Mouse (Mus musculus) small intestine, adult 2 months (tissue): ENCODE results near the gene Ubtf. TPM values are rescaled to one million over a fixed set of nuclear protein-coding genes. Genes with fewer than 3 reads are reported as not detected.
A peak's percentile ranks its signal among the peaks of the same experiment; 100 is the strongest.

Experiments
- H3K27ac ChIP-seq: fragments of 200-500 bp; 2 replicates; pipeline ENCODE4 v1.5.1; 2012; ENCODE audit warnings: low read depth, low read length, control low read depth, inconsistent platforms; ENCODE audit not compliant: insufficient read depth
- H3K27me3 ChIP-seq: fragments of 200-500 bp; 2 replicates; pipeline ENCODE4 v1.6.1; 2012; ENCODE audit warnings: mild to moderate bottlenecking, moderate library complexity, low read length, inconsistent platforms; ENCODE audit not compliant: control insufficient read depth, insufficient read depth
- H3K36me3 ChIP-seq: fragments of 200-500 bp; 2 replicates; pipeline ENCODE4 v1.6.1; 2012; ENCODE audit warnings: mild to moderate bottlenecking, low read length, control low read depth, inconsistent platforms; ENCODE audit not compliant: control insufficient read depth, insufficient read depth
- H3K4me1 ChIP-seq: fragments of 200-500 bp; 2 replicates; pipeline ENCODE4 v1.6.1; 2012; ENCODE audit warnings: low read length, inconsistent platforms, mixed read lengths; ENCODE audit not compliant: control insufficient read depth, insufficient read depth, insufficient read length
- H3K4me3 ChIP-seq: fragments of 200-500 bp; 2 replicates; pipeline ENCODE4 v1.5.1; 2012; ENCODE audit warnings: low read depth, mild to moderate bottlenecking, control low read depth, inconsistent platforms, low read length, moderate library complexity
- CTCF ChIP-seq: fragments of 200-500 bp; IDR thresholded peaks from 2 replicates; pipeline ENCODE4 v1.5.1; 2012; ENCODE audit warnings: low read depth, mild to moderate bottlenecking, control low read depth, inconsistent platforms, low read length, moderate library complexity, mixed read lengths; ENCODE audit not compliant: insufficient replicate concordance, insufficient read length; ENCODE audit errors: extremely low read depth
- POLR2A ChIP-seq: fragments of 200-500 bp; IDR thresholded peaks from 2 replicates; pipeline ENCODE4 v1.6.1; 2012; ENCODE audit warnings: low read depth, mild to moderate bottlenecking, control low read depth, inconsistent platforms, low read length, moderate library complexity
- WGBS: fragments of 180-500 bp; shearing (Covaris S2); methylation state at CpG from one replicate; pipeline ENCODE4 v1.1.7; 2018; 5-methylcytosine and 5-hydroxymethylcytosine counted together
- polyA plus RNA-seq: library from polyadenylated mRNA; depleted of rRNA; stranded (reverse); fragments of >200 nt; gene quantifications from 2 replicates; pipeline ENCODE4 v1.2.3, GENCODE M21; 2012

Gene Ubtf
- polyA plus RNA-seq, 1 experiment: 17.6 TPM

- H3K4me1 ChIP-seq: peaks cover 6% of the 10 kb centered on the region
- TF ChIP-seq POLR2A (no peak), CTCF (no peak)
- 76% methylated on average over 12 of the region's 12 CpGs for WGBS
Observed at GRCm38 (mm10) chr11:102277754-102278153, 41.8 kb downstream of the Ubtf start.

GRCm38 (mm10) chr11:102276411-102276915, 43.1 kb downstream of the Ubtf start:
- H3K36me3 ChIP-seq: no peaks in the 10 kb centered on the region
- WGBS: 1% methylated on average over 33 of the region's 33 CpGs
- TF ChIP-seq CTCF (no peak), POLR2A (no peak)
- H3K4me1 ChIP-seq: peaks cover 6% of the 10 kb centered on the region
- peak overlapping the region; percentile 50 for H3K4me3 ChIP-seq
- no peak overlapping the region for H3K27ac ChIP-seq
- no peaks in the 10 kb centered on the region; the same call in 1 of the 2 replicates for H3K27me3 ChIP-seq

More at GRCm38 (mm10) chr11:102277754-102278153, 41.8 kb downstream of the Ubtf start:
- Histone ChIP-seq H3K27ac (no peak overlapping the region), H3K36me3 (no peaks in the 10 kb centered on the region), H3K27me3 (no peaks in the 10 kb centered on the region; the same call in 1 of the 2 replicates), H3K4me3 (no peak overlapping the region)

- H3K27ac ChIP-seq: no peak within 1 kb of the TSS
- no peaks in the 10 kb centered on the region for H3K36me3 ChIP-seq
- 87% methylated on average over 12 of the region's 12 CpGs for WGBS
- H3K27me3 ChIP-seq: no peaks in the 10 kb centered on the region
- TF ChIP-seq POLR2A (no peak), CTCF (no peak)
- H3K4me3 ChIP-seq: no peak within 1 kb of the TSS
- H3K4me1 ChIP-seq: no peaks in the 10 kb centered on the region; the same call in 1 of the 2 replicates
Observed at GRCm38 (mm10) chr11:102268520-102269244, 50.9 kb downstream of the Ubtf start, which contains the start of gene Asb16. Asb16 (plus strand) TSS chr11:102268743.

GRCm38 (mm10) chr11:102267480-102267879, 52.1 kb downstream of the Ubtf start:
- TF ChIP-seq CTCF (peak; percentile 72; the same call in 1 of the 2 replicates), POLR2A (no peak)
- Histone ChIP-seq H3K4me3 (no peak overlapping the region), H3K4me1 (no peaks in the 10 kb centered on the region; the same call in 1 of the 2 replicates), H3K27ac (no peak overlapping the region), H3K36me3 (no peaks in the 10 kb centered on the region), H3K27me3 (no peaks in the 10 kb centered on the region)
- 8% methylated on average over 11 of the region's 11 CpGs for WGBS

GRCm38 (mm10) chr11:102266631-102267355, 52.7 kb downstream of the Ubtf start:
- no peak for TF ChIP-seq POLR2A
- TF ChIP-seq CTCF: no peak
- 87% methylated on average over 8 of the region's 8 CpGs for WGBS

GRCm38 (mm10) chr11:102265816-102266215, 53.7 kb downstream of the Ubtf start:
- H3K4me1 ChIP-seq: no peaks in the 10 kb centered on the region; the same call in 1 of the 2 replicates
- no peak for TF ChIP-seq CTCF
- TF ChIP-seq POLR2A: no peak
- H3K27me3 ChIP-seq: no peaks in the 10 kb centered on the region
- no peak overlapping the region for H3K27ac ChIP-seq
- H3K4me3 ChIP-seq: no peak overlapping the region
- WGBS: 84% methylated on average over 14 of the region's 14 CpGs
- H3K36me3 ChIP-seq: no peaks in the 10 kb centered on the region

More at GRCm38 (mm10) chr11:102266631-102267355, 52.7 kb downstream of the Ubtf start:
- Histone ChIP-seq H3K36me3 (no peaks in the 10 kb centered on the region), H3K4me3 (no peak overlapping the region), H3K4me1 (no peaks in the 10 kb centered on the region; the same call in 1 of the 2 replicates), H3K27ac (no peak overlapping the region), H3K27me3 (no peaks in the 10 kb centered on the region)
